Mouse (Mus musculus) CH12.LX (cell line): ENCODE results near the gene Tnfaip2.

Experiments used
- CTCF ChIP-seq, 2 experiments: IDR thresholded peaks in 1 of 2; conservative IDR thresholded peaks in 1 of 2; 2 replicates each; pipeline ENCODE4 v1.5.1; 2011 to 2012; ENCODE audit warnings: low read depth in 2 of 2, low read length in 2 of 2, improper control_type of control experiment in 1 of 2, inconsistent platforms in 1 of 2, mild to moderate bottlenecking in 1 of 2, moderate library complexity in 1 of 2
- EP300 ChIP-seq: IDR thresholded peaks from 2 replicates; pipeline ENCODE4 v1.6.1; 2011; ENCODE audit warnings: low read length, improper control_type of control experiment
- MAX ChIP-seq: IDR thresholded peaks from 2 replicates; pipeline ENCODE4 v1.6.1; 2011; ENCODE audit warnings: low read length, improper control_type of control experiment
- MEF2A ChIP-seq: IDR thresholded peaks from 2 replicates; pipeline ENCODE4 v1.6.1; 2014; ENCODE audit warnings: low read depth, mild to moderate bottlenecking, inconsistent platforms, low read length, improper control_type of control experiment, borderline replicate concordance
- NELFE ChIP-seq: IDR thresholded peaks from 2 replicates; pipeline ENCODE4 v1.6.1; 2011; ENCODE audit warnings: low read depth, low read length, improper control_type of control experiment
- POLR2A ChIP-seq: IDR thresholded peaks from 2 replicates; pipeline ENCODE4 v1.6.1; 2011; ENCODE audit warnings: low read depth, mild to moderate bottlenecking, improper control_type of control experiment, low read length
- SMC3 ChIP-seq: IDR thresholded peaks from 2 replicates; pipeline ENCODE4 v1.6.1; 2011; ENCODE audit warnings: low read depth, low read length, improper control_type of control experiment

- TF ChIP-seq CTCF (conservative IDR thresholded peaks at IDR 0.05 in 1 of 2, IDR thresholded peaks at IDR 0.05 in 1 of 2; ENCODE audit: low read depth in 2 of 2, low read length in 2 of 2) (no peak), NELFE (no peak), MEF2A (no peak), EP300 (no peak), MAX (no peak), POLR2A (no peak), SMC3 (no peak)
Measured at GRCm38 (mm10) chr12:111438850-111439249, 3.4 kb upstream of the Tnfaip2 start.
